In the genomic region with DNA sequence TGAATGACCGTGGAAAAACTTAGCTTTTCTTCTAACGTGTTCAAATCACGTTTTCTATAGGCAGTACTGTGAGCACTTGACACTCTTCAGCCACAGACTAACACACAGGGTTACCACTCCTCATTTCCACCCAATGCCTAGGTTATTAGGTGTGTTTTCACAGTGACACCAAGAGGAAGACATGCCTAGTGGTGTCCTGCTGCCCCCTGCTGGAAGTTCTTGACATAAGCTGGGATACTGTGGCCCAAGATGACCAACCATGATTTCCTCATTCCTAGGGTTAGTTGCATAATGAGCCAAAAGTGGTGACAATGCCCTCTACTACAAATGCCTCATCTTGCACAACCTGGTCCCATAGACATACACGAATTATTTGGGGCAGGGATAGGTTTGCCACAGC, we compare ENCODE assay signal across 1 mouse cellular context.
A peak's percentile ranks its signal among the peaks of the same experiment; 100 is the strongest.
TF ChIP-seq lines count a peak whose summit lies in the region.

No protein-coding gene starts in this region.

TF ChIP-seq in MEL, 35 proteins besides CTCF, POLR2A, EP300 and RAD21 (continued from another document):
- TF ChIP-seq TBP (IDR thresholded peaks at IDR 0.05; ENCODE audit: low read depth, low read length): 0 out of 2 replicates have a peak, but pooled peaks have one; percentile 26
- TF ChIP-seq CHD2 (IDR thresholded peaks at IDR 0.05; ENCODE audit: low read length): no peak
- no peak for TF ChIP-seq USF1 (IDR thresholded peaks at IDR 0.05; ENCODE audit: low read depth, low read length)
- no peak for TF ChIP-seq ETS1 (IDR thresholded peaks at IDR 0.05; ENCODE audit: low read depth, low read length)
- no peak for TF ChIP-seq NRF1 (IDR thresholded peaks at IDR 0.05; ENCODE audit: insufficient read depth, low read depth, low read length, poor library complexity, severe bottlenecking)
- TF ChIP-seq HCFC1 (IDR thresholded peaks at IDR 0.05; ENCODE audit: low read depth, low read length): no peak
- TF ChIP-seq MYB (IDR thresholded peaks at IDR 0.05; ENCODE audit: low read depth, low read length): 0 out of 2 replicates have a peak, but pooled peaks have one; percentile 24
